Comparison of ENCODE assay signal across 19 mouse cellular contexts in genomic region chr7:39830831-39831230, GRCm38 (mm10).
"Had no signal": no experiment of that assay in that cellular context is flagged by ENCODE, and none has a peak within 500 bp of the region (broad histone marks: within the 10 kb centered on the region; RNA-seq: fewer than 3 reads in every experiment).

No protein-coding gene starts in this region.

- H3K9ac ChIP-seq: lung, embryonic 14.5 days; midbrain, embryonic 12.5 days; neural tube, embryonic 13.5 days; neural tube, embryonic 15.5 days had no signal

- H3K4me3 ChIP-seq: midbrain, embryonic 10.5 days; midbrain, embryonic 12.5 days; myocyte; neural tube, embryonic 13.5 days; neural tube, embryonic 15.5 days had no signal

- H3K27me3 ChIP-seq: neural tube, embryonic 13.5 days; neural tube, embryonic 15.5 days had no signal

- H3K36me3 ChIP-seq: midbrain, embryonic 10.5 days; midbrain, embryonic 12.5 days; neural tube, embryonic 13.5 days; neural tube, embryonic 15.5 days had no signal

- DNase-seq: lung, adult 18-20 months; lung, embryonic 14.5 days; lung, postnatal 10 days; lung, postnatal 4 days; midbrain, embryonic 14.5 days; retina, postnatal 1 day; right cerebral cortex, adult 18-20 months; right cerebral cortex, postnatal 25 days; right cerebral cortex, postnatal 4 days; spleen, adult 18-20 months; thymus, adult 2 months; thymus, postnatal 25 days; thymus, postnatal 4 days had no signal

- ATAC-seq: midbrain, embryonic 16.5 days had no signal

- H3K4me2 ChIP-seq: lung, embryonic 14.5 days; midbrain, embryonic 12.5 days; neural tube, embryonic 13.5 days; neural tube, embryonic 15.5 days had no signal

- H3K9me3 ChIP-seq: midbrain, embryonic 10.5 days; midbrain, embryonic 12.5 days; neural tube, embryonic 13.5 days; neural tube, embryonic 15.5 days had no signal

- H3K27ac ChIP-seq: midbrain, embryonic 10.5 days; midbrain, embryonic 12.5 days; neural tube, embryonic 13.5 days; neural tube, embryonic 15.5 days had no signal

- H3K4me1 ChIP-seq: midbrain, embryonic 10.5 days; midbrain, embryonic 12.5 days; neural tube, embryonic 13.5 days; neural tube, embryonic 15.5 days had no signal
